Mouse (Mus musculus) spleen, adult 2 months (tissue): ENCODE measurements around the gene Trim44.

Source experiments
- CTCF ChIP-seq: fragments of 200-500 bp; IDR thresholded peaks from 2 replicates; pipeline ENCODE4 v1.5.1; 2011; ENCODE audit warnings: mild to moderate bottlenecking, inconsistent platforms; ENCODE audit not compliant: insufficient read depth, insufficient read length, insufficient replicate concordance; ENCODE audit errors: extremely low read depth
- POLR2A ChIP-seq: fragments of 200-500 bp; IDR thresholded peaks from 2 replicates; pipeline ENCODE4 v1.6.1; 2011; ENCODE audit warnings: low read depth, low read length, inconsistent platforms

DNA sequence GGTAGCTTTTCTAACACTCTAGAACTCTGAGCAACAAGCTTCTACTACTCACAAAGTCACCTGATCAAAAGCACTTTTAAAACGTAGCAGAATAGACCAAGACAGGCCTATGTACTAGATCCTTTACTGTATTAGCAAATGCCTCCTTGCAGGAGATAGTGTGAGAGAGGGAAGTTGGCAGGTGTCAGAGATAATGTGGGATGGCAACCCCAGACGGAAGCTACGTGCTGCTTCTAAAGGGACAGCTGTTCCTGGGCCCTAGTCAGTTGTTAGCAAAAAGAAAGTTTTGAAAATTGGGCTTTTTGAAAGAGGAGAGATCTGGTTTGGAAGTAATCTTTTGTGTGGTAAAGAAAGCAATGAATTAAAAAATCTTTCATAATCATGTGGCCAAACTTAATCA is 151.5 kb downstream of the Trim44 start:
- no peak for TF ChIP-seq CTCF
- TF ChIP-seq POLR2A = no peak
